Mouse (Mus musculus) layer of hippocampus, adult 11-12 months (tissue): ENCODE data around the gene Vipr2.

Source experiments
- DNase-seq: peaks from one replicate; pipeline ENCODE4 v3.0.0; 2022; ENCODE audit warnings: low spot score

Gene Vipr2

GRCm38 (mm10) chr12:116097166-116097565 is 19.6 kb downstream of the Vipr2 start:
- no peak for DNase-seq

- DNase-seq = no peak
Measured at GRCm38 (mm10) chr12:116101945-116102344, 24.4 kb downstream of the Vipr2 start.

- DNase-seq = no peak
Measured at GRCm38 (mm10) chr12:116109451-116110353, 32.2 kb downstream of the Vipr2 start.

GRCm38 (mm10) chr12:116111007-116111694 is 33.6 kb downstream of the Vipr2 start:
- DNase-seq = no peak

GRCm38 (mm10) chr12:116115781-116116180 is 38.3 kb downstream of the Vipr2 start:
- DNase-seq = no peak

GRCm38 (mm10) chr12:116116455-116116854 is 38.9 kb downstream of the Vipr2 start:
- DNase-seq = no peak

GRCm38 (mm10) chr12:116117352-116117929 is 39.9 kb downstream of the Vipr2 start:
- DNase-seq = no peak

- DNase-seq = no peak
Measured at GRCm38 (mm10) chr12:116119001-116119400, 41.5 kb downstream of the Vipr2 start.

GRCm38 (mm10) chr12:116123786-116124185 is 46.3 kb downstream of the Vipr2 start:
- DNase-seq = no peak

GRCm38 (mm10) chr12:116130936-116131335 is 53.4 kb downstream of the Vipr2 start:
- no peak for DNase-seq

GRCm38 (mm10) chr12:116132909-116133308 is 55.4 kb downstream of the Vipr2 start:
- no peak for DNase-seq

GRCm38 (mm10) chr12:116135906-116136305 is 58.4 kb downstream of the Vipr2 start:
- peak; percentile 15 for DNase-seq

- no peak for DNase-seq
Measured at GRCm38 (mm10) chr12:116138322-116139205, 61.0 kb downstream of the Vipr2 start.

GRCm38 (mm10) chr12:116140605-116141004 is 63.1 kb downstream of the Vipr2 start:
- no peak for DNase-seq

GRCm38 (mm10) chr12:116141816-116142215 is 64.3 kb downstream of the Vipr2 start:
- no peak for DNase-seq

- DNase-seq = no peak
Measured at GRCm38 (mm10) chr12:116142464-116142863, 64.9 kb downstream of the Vipr2 start.

- DNase-seq = no peak
Measured at GRCm38 (mm10) chr12:116145246-116145645, 67.7 kb downstream of the Vipr2 start.

- no peak for DNase-seq
Measured at GRCm38 (mm10) chr12:116145686-116146085, 68.2 kb downstream of the Vipr2 start.

- DNase-seq = no peak
Measured at GRCm38 (mm10) chr12:116146996-116147634, 69.6 kb downstream of the Vipr2 start.

- DNase-seq = no peak
Measured at GRCm38 (mm10) chr12:116152866-116153428, 75.4 kb downstream of the Vipr2 start.
